Mouse (Mus musculus) liver, embryonic 11.5 days (tissue): ENCODE data around the gene Lfng. TPM values are rescaled to one million over a fixed set of nuclear protein-coding genes. Genes with fewer than 3 reads are reported as not detected.

Experiments used
- ATAC-seq: fragments of 200-750 bp; cut with Nextera tagmentation; replicated peaks from 2 replicates; pipeline ENCODE4 v1.8.0; 2017; ENCODE audit warnings: moderate number of reproducible peaks, mild to moderate bottlenecking, moderate TSS enrichment, moderate library complexity; ENCODE audit not compliant: low FRiP score
- DNase-seq: peaks from one replicate; pipeline ENCODE4 v3.0.0-alpha.2; 2017; ENCODE audit warnings: low spot score
- H3K27ac ChIP-seq: fragments of 300-500 bp; sonication (generic); 2 replicates; pipeline ENCODE4 v1.5.1; 2014; ENCODE audit warnings: mild to moderate bottlenecking, low read depth, low read length, control low read depth
- H3K27me3 ChIP-seq: fragments of 300-500 bp; sonication (generic); replicated peaks from 2 replicates; pipeline ENCODE4 v1.6.1; 2014; ENCODE audit warnings: low read length, mixed read lengths; ENCODE audit not compliant: control insufficient read depth, insufficient read depth
- H3K36me3 ChIP-seq: fragments of 300-500 bp; sonication (generic); 2 replicates; pipeline ENCODE4 v1.6.1; 2014; ENCODE audit warnings: mild to moderate bottlenecking, low read length, moderate library complexity, mixed read lengths; ENCODE audit not compliant: control insufficient read depth, insufficient read depth
- H3K4me1 ChIP-seq: fragments of 300-500 bp; sonication (generic); replicated peaks from 2 replicates; pipeline ENCODE4 v1.6.1; 2014; ENCODE audit warnings: low read length, mixed read lengths; ENCODE audit not compliant: control insufficient read depth, insufficient read depth
- H3K4me2 ChIP-seq: fragments of 300-500 bp; sonication (generic); 2 replicates; pipeline ENCODE4 v1.6.1; 2014; ENCODE audit warnings: mild to moderate bottlenecking, control low read depth, moderate library complexity
- H3K4me3 ChIP-seq: fragments of 300-500 bp; sonication (generic); 2 replicates; pipeline ENCODE4 v1.5.1; 2014; ENCODE audit warnings: low read depth, low read length, control low read depth
- H3K9ac ChIP-seq: fragments of 300-500 bp; sonication (generic); 2 replicates; pipeline ENCODE4 v1.6.1; 2014; ENCODE audit warnings: low read depth, low read length, control low read depth
- H3K9me3 ChIP-seq: fragments of 300-500 bp; sonication (generic); 2 replicates; pipeline ENCODE4 v1.6.1; 2016; ENCODE audit warnings: low read length, inconsistent platforms, mixed read lengths; ENCODE audit not compliant: control insufficient read depth
- WGBS: fragments of 180-500 bp; shearing (Covaris S2); extraction: QIAGEN DNeasy Blood & Tissue Kit; methylation state at CpG from one replicate; pipeline ENCODE4 v1.1.7; 2014; 5-methylcytosine and 5-hydroxymethylcytosine counted together
- polyA plus RNA-seq: library from polyadenylated mRNA; unstranded; fragments of >200 nt; fragmentation: Nextera tagmentation; extraction: Ambion mirVana; gene quantifications from 2 replicates; pipeline ENCODE4 v1.2.1, GENCODE M21; 2014

Gene Lfng
- polyA plus RNA-seq, 1 experiment from 2014 or later, result 11.0 TPM

- no peak for ATAC-seq
- Histone ChIP-seq H3K4me1 (no peaks in the 10 kb centered on the region), H3K9me3 (0 out of 2 replicates have a peak, but pooled peaks cover 3% of the 10 kb centered on the region), H3K4me3 (no peak overlapping the region), H3K4me2 (no peak overlapping the region), H3K27me3 (no peaks in the 10 kb centered on the region), H3K9ac (no peak overlapping the region), H3K36me3 (peaks cover 38% of the 10 kb centered on the region), H3K27ac (no peak overlapping the region)
- 92% methylated on average over 23 of the region's 23 CpGs for WGBS
- DNase-seq, result no peak
These were observed 16.0 kb downstream of the Lfng start for GRCm38 (mm10) chr5:140622978-140623670.

- H3K36me3 ChIP-seq, result peaks cover 44% of the 10 kb centered on the region
- WGBS, result 63% methylated on average over 4 of the region's 4 CpGs
These were observed 16.7 kb downstream of the Lfng start for GRCm38 (mm10) chr5:140623791-140624190.

GRCm38 (mm10) chr5:140624238-140624637 is 17.1 kb downstream of the Lfng start:
- ATAC-seq (no peak), DNase-seq (no peak)
- 83% methylated on average over 5 of the region's 5 CpGs for WGBS
- Histone ChIP-seq H3K4me1 (no peaks in the 10 kb centered on the region), H3K4me3 (no peak overlapping the region), H3K27ac (no peak overlapping the region), H3K36me3 (peaks cover 49% of the 10 kb centered on the region), H3K9ac (no peak overlapping the region), H3K4me2 (no peak overlapping the region), H3K27me3 (no peaks in the 10 kb centered on the region), H3K9me3 (0 out of 2 replicates have a peak, but pooled peaks cover 3% of the 10 kb centered on the region)

More at GRCm38 (mm10) chr5:140623791-140624190, 16.7 kb downstream of the Lfng start:
- Histone ChIP-seq H3K27me3 (no peaks in the 10 kb centered on the region), H3K4me1 (no peaks in the 10 kb centered on the region), H3K4me3 (no peak overlapping the region), H3K9me3 (0 out of 2 replicates have a peak, but pooled peaks cover 3% of the 10 kb centered on the region), H3K27ac (no peak overlapping the region), H3K9ac (no peak overlapping the region), H3K4me2 (no peak overlapping the region)
- DNase-seq (no peak), ATAC-seq (no peak)

GRCm38 (mm10) chr5:140624961-140625360 is 17.8 kb downstream of the Lfng start:
- Histone ChIP-seq H3K9ac (no peak overlapping the region), H3K4me1 (no peaks in the 10 kb centered on the region), H3K4me2 (no peak overlapping the region), H3K9me3 (0 out of 2 replicates have a peak, but pooled peaks cover 3% of the 10 kb centered on the region), H3K4me3 (no peak overlapping the region), H3K27me3 (no peaks in the 10 kb centered on the region), H3K27ac (no peak overlapping the region), H3K36me3 (peaks cover 50% of the 10 kb centered on the region)
- WGBS, result 85% methylated on average over 13 of the region's 13 CpGs
- ATAC-seq (no peak), DNase-seq (no peak)

- no peak overlapping the region for H3K4me2 ChIP-seq
- H3K4me3 ChIP-seq, result no peak overlapping the region
- DNase-seq, result no peak
- H3K27me3 ChIP-seq, result no peaks in the 10 kb centered on the region
- H3K9ac ChIP-seq, result no peak overlapping the region
- no peak for ATAC-seq
- H3K27ac ChIP-seq, result no peak overlapping the region
- H3K36me3 ChIP-seq, result peaks cover 57% of the 10 kb centered on the region
- WGBS, result 91% methylated on average over 5 of the region's 5 CpGs
- 0 out of 2 replicates have a peak, but pooled peaks cover 3% of the 10 kb centered on the region for H3K9me3 ChIP-seq
- no peaks in the 10 kb centered on the region for H3K4me1 ChIP-seq
These were observed 20.5 kb downstream of the Lfng start for GRCm38 (mm10) chr5:140627580-140627979.

GRCm38 (mm10) chr5:140628995-140629394 is 21.9 kb downstream of the Lfng start:
- Histone ChIP-seq H3K36me3 (peaks cover 55% of the 10 kb centered on the region), H3K4me3 (no peak overlapping the region), H3K27me3 (no peaks in the 10 kb centered on the region), H3K4me1 (no peaks in the 10 kb centered on the region), H3K4me2 (no peak overlapping the region), H3K9ac (no peak overlapping the region), H3K9me3 (0 out of 2 replicates have a peak, but pooled peaks cover 3% of the 10 kb centered on the region), H3K27ac (no peak overlapping the region)
- no peak for DNase-seq
- ATAC-seq, result no peak
- 88% methylated on average over 9 of the region's 9 CpGs for WGBS

GRCm38 (mm10) chr5:140633432-140633831 is 26.3 kb downstream of the Lfng start:
- Histone ChIP-seq H3K27me3 (no peaks in the 10 kb centered on the region), H3K4me2 (no peak overlapping the region), H3K4me3 (no peak overlapping the region), H3K9ac (no peak overlapping the region), H3K36me3 (peaks cover 38% of the 10 kb centered on the region), H3K4me1 (no peaks in the 10 kb centered on the region), H3K27ac (no peak overlapping the region), H3K9me3 (no peaks in the 10 kb centered on the region)
- WGBS, result 86% methylated on average over 7 of the region's 7 CpGs
- no peak for DNase-seq
- no peak for ATAC-seq

- whole genome bisulfite sequencing, result 94% methylated on average over 26 of the region's 26 CpGs
- no peak for ATAC-seq
- DNase-seq, result no peak
These were observed 27.9 kb downstream of the Lfng start for GRCm38 (mm10) chr5:140634798-140635722.

More at GRCm38 (mm10) chr5:140634798-140635722, 27.9 kb downstream of the Lfng start:
- H3K9me3 ChIP-seq, result no peaks in the 10 kb centered on the region
- no peak overlapping the region for H3K27ac ChIP-seq
- no peaks in the 10 kb centered on the region for H3K27me3 ChIP-seq
- no peak overlapping the region for H3K4me3 ChIP-seq
- H3K4me1 ChIP-seq, result no peaks in the 10 kb centered on the region
- no peak overlapping the region for H3K9ac ChIP-seq
- no peak overlapping the region for H3K4me2 ChIP-seq
- H3K36me3 ChIP-seq, result peaks cover 28% of the 10 kb centered on the region
